Mouse (Mus musculus): ENCODE data around the gene Sox8. TPM values are rescaled to one million over a fixed set of nuclear protein-coding genes. Genes with fewer than 3 reads are reported as not detected.

Sox8 gene
- polyA plus RNA-seq (2012; rRNA removed), result 0.65 and 0.83 TPM in 2 replicates

GRCm38 (mm10) chr17:25570648-25571452 lies at the start of gene Sox8:
Sox8 (minus strand) TSS chr17:25570686.
- peaks cover 6% of the 10 kb centered on the region for H3K27me3 ChIP-seq (ENCODE audit: control insufficient read depth, insufficient read depth, low read length)
- DNase-seq (ENCODE audit: low read depth in 1 of 2, low spot score in 2 of 2), result peak; percentile 31 to 67
- TF ChIP-seq POLR2A (IDR thresholded peaks at IDR 0.05; ENCODE audit: low read depth, low read length), result no peak
- WGBS, result 2% methylated on average over 61 of the region's 61 CpGs
- H3K4me1 ChIP-seq (ENCODE audit: control insufficient read depth, insufficient read depth, insufficient read length), result peaks cover 8% of the 10 kb centered on the region
- no peaks in the 10 kb centered on the region for H3K36me3 ChIP-seq (ENCODE audit: control insufficient read depth, insufficient read depth, low read length)
- H3K27ac ChIP-seq (ENCODE audit: insufficient read depth, low read length), result no peak within 1 kb of the TSS
- peak within 1 kb of the TSS; percentile 68 for H3K4me3 ChIP-seq (ENCODE audit: extremely low read depth, insufficient read depth, insufficient read length)

- no peak overlapping the region for H3K4me3 ChIP-seq (ENCODE audit: extremely low read depth, insufficient read depth, insufficient read length)
- peaks cover 3% of the 10 kb centered on the region for H3K36me3 ChIP-seq (ENCODE audit: control insufficient read depth, insufficient read depth, low read length)
- no peaks in the 10 kb centered on the region for H3K27me3 ChIP-seq (ENCODE audit: control insufficient read depth, insufficient read depth, low read length)
- no peak for DNase-seq (ENCODE audit: low read depth in 1 of 2, low spot score in 2 of 2)
- no peaks in the 10 kb centered on the region for H3K4me1 ChIP-seq (ENCODE audit: control insufficient read depth, insufficient read depth, insufficient read length)
- H3K27ac ChIP-seq (ENCODE audit: insufficient read depth, low read length), result no peak overlapping the region
- WGBS, result 89% methylated on average over 16 of the region's 16 CpGs
- no peak for TF ChIP-seq CTCF (IDR thresholded peaks at IDR 0.05; ENCODE audit: extremely low read depth, insufficient read depth, insufficient read length, insufficient replicate concordance)
- TF ChIP-seq POLR2A (IDR thresholded peaks at IDR 0.05; ENCODE audit: low read depth, low read length), result no peak
Observed at GRCm38 (mm10) chr17:25618508-25619056, 48.1 kb upstream of the Sox8 start.

GRCm38 (mm10) chr17:25614723-25615510 lies 44.4 kb upstream of the Sox8 start:
- Histone ChIP-seq H3K27ac (ENCODE audit: insufficient read depth, low read length) (no peak overlapping the region), H3K36me3 (ENCODE audit: control insufficient read depth, insufficient read depth, low read length) (peaks cover 4% of the 10 kb centered on the region), H3K4me1 (ENCODE audit: control insufficient read depth, insufficient read depth, insufficient read length) (no peaks in the 10 kb centered on the region), H3K27me3 (ENCODE audit: control insufficient read depth, insufficient read depth, low read length) (no peaks in the 10 kb centered on the region), H3K4me3 (ENCODE audit: extremely low read depth, insufficient read depth, insufficient read length) (no peak overlapping the region)
- TF ChIP-seq POLR2A (IDR thresholded peaks at IDR 0.05; ENCODE audit: low read depth, low read length), result no peak
- no peak for TF ChIP-seq CTCF (IDR thresholded peaks at IDR 0.05; ENCODE audit: extremely low read depth, insufficient read depth, insufficient read length, insufficient replicate concordance)
- 90% methylated on average over 10 of the region's 10 CpGs for WGBS
- DNase-seq (ENCODE audit: low read depth in 1 of 2, low spot score in 2 of 2), result no peak

- WGBS, result 97% methylated on average over 6 of the region's 6 CpGs
- no peak overlapping the region for H3K27ac ChIP-seq (ENCODE audit: insufficient read depth, low read length)
- TF ChIP-seq POLR2A (IDR thresholded peaks at IDR 0.05; ENCODE audit: low read depth, low read length), result no peak
- no peak for TF ChIP-seq CTCF (IDR thresholded peaks at IDR 0.05; ENCODE audit: extremely low read depth, insufficient read depth, insufficient read length, insufficient replicate concordance)
- H3K36me3 ChIP-seq (ENCODE audit: control insufficient read depth, insufficient read depth, low read length), result peaks cover 4% of the 10 kb centered on the region
- no peaks in the 10 kb centered on the region for H3K4me1 ChIP-seq (ENCODE audit: control insufficient read depth, insufficient read depth, insufficient read length)
- H3K27me3 ChIP-seq (ENCODE audit: control insufficient read depth, insufficient read depth, low read length), result no peaks in the 10 kb centered on the region
- H3K4me3 ChIP-seq (ENCODE audit: extremely low read depth, insufficient read depth, insufficient read length), result no peak overlapping the region
- no peak for DNase-seq (ENCODE audit: low read depth in 1 of 2, low spot score in 2 of 2)
Observed at GRCm38 (mm10) chr17:25613323-25613722, 42.8 kb upstream of the Sox8 start.

GRCm38 (mm10) chr17:25612537-25612936 lies 42.1 kb upstream of the Sox8 start:
- H3K4me3 ChIP-seq (ENCODE audit: extremely low read depth, insufficient read depth, insufficient read length), result no peak overlapping the region
- H3K27ac ChIP-seq (ENCODE audit: insufficient read depth, low read length), result no peak overlapping the region
- no peaks in the 10 kb centered on the region for H3K4me1 ChIP-seq (ENCODE audit: control insufficient read depth, insufficient read depth, insufficient read length)
- TF ChIP-seq CTCF (IDR thresholded peaks at IDR 0.05; ENCODE audit: extremely low read depth, insufficient read depth, insufficient read length, insufficient replicate concordance) (no peak), POLR2A (IDR thresholded peaks at IDR 0.05; ENCODE audit: low read depth, low read length) (no peak)
- WGBS, result 93% methylated on average over 9 of the region's 9 CpGs
- peaks cover 4% of the 10 kb centered on the region for H3K36me3 ChIP-seq (ENCODE audit: control insufficient read depth, insufficient read depth, low read length)
- no peak for DNase-seq (ENCODE audit: low read depth in 1 of 2, low spot score in 2 of 2)
- no peaks in the 10 kb centered on the region for H3K27me3 ChIP-seq (ENCODE audit: control insufficient read depth, insufficient read depth, low read length)

- TF ChIP-seq CTCF (IDR thresholded peaks at IDR 0.05; ENCODE audit: extremely low read depth, insufficient read depth, insufficient read length, insufficient replicate concordance) (no peak), POLR2A (IDR thresholded peaks at IDR 0.05; ENCODE audit: low read depth, low read length) (no peak)
- Histone ChIP-seq H3K27ac (ENCODE audit: insufficient read depth, low read length) (no peak overlapping the region), H3K36me3 (ENCODE audit: control insufficient read depth, insufficient read depth, low read length) (peaks cover 4% of the 10 kb centered on the region), H3K27me3 (ENCODE audit: control insufficient read depth, insufficient read depth, low read length) (no peaks in the 10 kb centered on the region), H3K4me3 (ENCODE audit: extremely low read depth, insufficient read depth, insufficient read length) (no peak overlapping the region), H3K4me1 (ENCODE audit: control insufficient read depth, insufficient read depth, insufficient read length) (no peaks in the 10 kb centered on the region)
- 75% methylated on average over 9 of the region's 9 CpGs for WGBS
- DNase-seq (ENCODE audit: low read depth in 1 of 2, low spot score in 2 of 2), result no peak
Observed at GRCm38 (mm10) chr17:25610151-25610550, 39.7 kb upstream of the Sox8 start.

Data from spleen, adult 2 months (tissue).